Mouse (Mus musculus) E14TG2a.4 (cell line): Measurements from ENCODE around the gene Rmnd5b.

ENCODE experiments used
- H3K27me3 ChIP-seq: 2 replicates; pipeline ENCODE4 v1.6.1; 2014; ENCODE audit warnings: low read length, control low read depth; ENCODE audit not compliant: insufficient read depth
- H3K36me3 ChIP-seq: 2 replicates; pipeline ENCODE4 v1.6.1; 2014; ENCODE audit warnings: low read length, control low read depth; ENCODE audit not compliant: insufficient read depth
- H3K4me1 ChIP-seq: replicated peaks from 2 replicates; pipeline ENCODE4 v1.6.1; 2014; ENCODE audit warnings: low read depth, low read length, control low read depth
- H3K4me3 ChIP-seq: replicated peaks from 2 replicates; pipeline ENCODE4 v1.5.1; 2014; ENCODE audit warnings: mild to moderate bottlenecking, low read length
- H3K9me3 ChIP-seq: 2 replicates; pipeline ENCODE4 v1.6.1; 2014; ENCODE audit warnings: low read length, control low read depth
- CTCF ChIP-seq: conservative IDR thresholded peaks from 2 replicates; pipeline ENCODE4 v1.5.1; 2014; ENCODE audit warnings: low read length
- NANOG ChIP-seq: IDR thresholded peaks from 2 replicates; pipeline ENCODE4 v1.6.1; 2014; ENCODE audit warnings: borderline replicate concordance, low read length, mixed read lengths
- POU5F1 ChIP-seq: IDR thresholded peaks from 2 replicates; pipeline ENCODE4 v1.6.1; 2014; ENCODE audit warnings: low read length, borderline replicate concordance

Rmnd5b gene

DNA sequence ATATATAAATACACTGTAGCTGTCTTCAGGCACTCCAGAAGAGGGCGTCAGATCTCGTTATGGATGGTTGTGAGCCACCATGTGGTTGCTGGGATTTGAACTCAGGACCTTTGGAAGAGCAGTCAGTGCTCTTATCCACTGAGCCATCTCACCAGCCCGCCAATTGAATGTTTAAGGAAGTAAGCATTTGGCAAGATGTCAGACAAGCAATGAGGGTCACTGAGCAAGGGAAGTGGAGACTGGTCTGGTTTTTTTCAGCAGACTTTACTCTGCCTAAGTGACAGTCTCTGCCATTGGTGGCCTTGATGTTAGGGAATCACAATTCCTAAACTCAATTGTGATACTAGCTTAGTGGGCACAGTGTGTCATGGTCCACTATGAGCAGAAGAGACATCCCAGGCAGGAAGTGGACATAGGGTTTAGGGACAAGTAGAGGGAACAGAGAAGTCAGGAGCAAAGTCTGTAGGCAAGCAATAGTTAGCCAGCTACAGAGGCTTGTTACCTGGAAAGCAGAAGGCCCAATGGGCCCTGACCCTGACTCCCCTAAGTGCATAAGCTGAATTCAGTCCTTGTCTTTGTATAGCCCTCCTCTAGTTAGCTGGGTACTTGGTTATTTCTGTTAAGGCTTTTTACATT, 40.9 kb downstream of the Rmnd5b start:
- Histone ChIP-seq H3K9me3 (no peaks in the 10 kb centered on the region), H3K36me3 (peaks cover 100% of the 10 kb centered on the region), H3K27me3 (no peaks in the 10 kb centered on the region), H3K4me3 (no peak overlapping the region), H3K4me1 (peaks cover 68% of the 10 kb centered on the region)
- TF ChIP-seq CTCF: no peak
- TF ChIP-seq NANOG: no peak
- TF ChIP-seq POU5F1: no peak

DNA sequence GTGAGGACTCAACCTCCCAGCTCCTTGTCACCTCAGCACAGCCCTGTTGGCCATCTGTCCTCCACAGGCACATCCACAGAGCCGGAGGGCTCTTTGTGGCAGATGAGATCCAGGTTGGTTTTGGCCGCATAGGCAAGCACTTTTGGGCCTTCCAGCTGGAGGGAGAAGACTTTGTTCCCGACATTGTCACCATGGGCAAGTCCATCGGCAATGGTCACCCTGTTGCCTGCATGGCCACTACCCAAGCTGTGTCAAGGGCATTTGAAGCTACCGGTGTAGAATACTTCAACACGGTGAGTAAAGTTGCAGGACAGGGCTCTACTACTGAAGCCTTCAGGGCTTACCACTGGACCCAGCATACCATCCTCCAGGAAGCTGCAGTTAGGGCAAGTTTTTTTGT, 41.8 kb downstream of the Rmnd5b start:
- TF ChIP-seq POU5F1: no peak
- TF ChIP-seq NANOG: no peak
- TF ChIP-seq CTCF: no peak
- Histone ChIP-seq H3K4me1 (peaks cover 59% of the 10 kb centered on the region), H3K36me3 (peaks cover 100% of the 10 kb centered on the region), H3K27me3 (no peaks in the 10 kb centered on the region), H3K9me3 (no peaks in the 10 kb centered on the region), H3K4me3 (no peak overlapping the region)

DNA sequence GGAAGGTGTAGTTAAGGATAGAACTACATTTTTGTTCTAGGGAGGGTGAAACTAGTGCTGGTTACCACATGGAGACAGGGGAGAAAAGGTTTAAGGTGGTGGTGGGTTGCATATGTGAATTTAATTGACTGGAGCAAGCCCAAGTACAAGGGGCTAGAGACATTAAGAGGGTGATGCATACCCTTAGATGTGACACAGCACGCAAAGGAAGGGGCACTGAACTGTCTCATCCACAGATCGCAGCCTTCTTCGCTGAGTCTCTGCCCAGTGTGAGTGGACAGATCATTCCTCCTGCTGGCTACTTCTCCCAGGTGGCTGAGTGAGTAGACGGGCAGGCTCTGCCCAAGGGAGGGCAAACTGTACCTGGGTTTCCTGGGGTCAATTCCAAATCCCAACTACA, 42.3 kb downstream of the Rmnd5b start:
- Histone ChIP-seq H3K36me3 (peaks cover 100% of the 10 kb centered on the region), H3K27me3 (no peaks in the 10 kb centered on the region), H3K4me3 (no peak overlapping the region), H3K9me3 (no peaks in the 10 kb centered on the region), H3K4me1 (peaks cover 54% of the 10 kb centered on the region)
- TF ChIP-seq CTCF (no peak), NANOG (no peak), POU5F1 (no peak)

DNA sequence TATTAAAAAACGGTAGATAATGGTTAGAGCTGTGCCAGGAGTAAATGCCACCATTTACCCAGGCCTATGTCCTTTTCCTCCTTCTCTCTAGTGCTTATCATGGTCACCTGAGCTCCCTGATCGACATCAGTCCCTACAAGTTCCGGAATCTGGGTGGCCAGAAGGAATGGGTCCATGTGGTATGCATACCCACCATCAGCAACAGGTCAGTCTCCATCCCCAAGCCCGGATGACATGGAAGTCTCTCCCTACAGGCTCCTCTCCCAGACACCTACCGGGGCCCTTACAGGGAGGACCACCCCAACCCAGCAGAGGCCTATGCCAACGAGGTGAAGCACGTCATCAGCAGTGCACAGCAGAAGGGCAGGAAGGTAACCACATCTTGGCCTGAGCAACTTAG, 43.8 kb downstream of the Rmnd5b start:
- H3K4me1 ChIP-seq: peaks cover 53% of the 10 kb centered on the region
- no peak overlapping the region for H3K4me3 ChIP-seq
- H3K27me3 ChIP-seq: no peaks in the 10 kb centered on the region
- H3K9me3 ChIP-seq: no peaks in the 10 kb centered on the region
- H3K36me3 ChIP-seq: peaks cover 100% of the 10 kb centered on the region
- TF ChIP-seq NANOG (no peak), CTCF (no peak), POU5F1 (no peak)

DNA sequence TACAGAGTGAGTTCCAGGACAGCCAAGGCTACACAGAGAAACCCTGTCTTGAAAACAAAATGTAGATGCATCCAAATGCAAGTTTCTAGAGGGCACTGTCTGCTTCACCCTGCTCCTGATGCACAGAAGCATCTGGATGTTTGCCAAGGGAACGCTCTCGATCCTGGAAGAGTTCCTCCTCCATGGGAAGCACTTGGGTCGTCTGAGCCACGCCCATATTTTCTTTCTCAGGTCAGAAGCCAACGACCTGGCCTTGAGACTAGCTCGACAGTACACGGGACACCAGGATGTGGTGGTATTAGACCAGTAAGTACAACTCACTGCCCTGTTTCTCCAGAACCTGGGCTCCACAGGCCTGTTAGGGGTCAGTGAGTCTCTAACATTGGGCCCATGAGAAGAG, 44.5 kb downstream of the Rmnd5b start:
- Histone ChIP-seq H3K4me1 (peaks cover 54% of the 10 kb centered on the region), H3K4me3 (no peak overlapping the region), H3K36me3 (peaks cover 100% of the 10 kb centered on the region)

DNA sequence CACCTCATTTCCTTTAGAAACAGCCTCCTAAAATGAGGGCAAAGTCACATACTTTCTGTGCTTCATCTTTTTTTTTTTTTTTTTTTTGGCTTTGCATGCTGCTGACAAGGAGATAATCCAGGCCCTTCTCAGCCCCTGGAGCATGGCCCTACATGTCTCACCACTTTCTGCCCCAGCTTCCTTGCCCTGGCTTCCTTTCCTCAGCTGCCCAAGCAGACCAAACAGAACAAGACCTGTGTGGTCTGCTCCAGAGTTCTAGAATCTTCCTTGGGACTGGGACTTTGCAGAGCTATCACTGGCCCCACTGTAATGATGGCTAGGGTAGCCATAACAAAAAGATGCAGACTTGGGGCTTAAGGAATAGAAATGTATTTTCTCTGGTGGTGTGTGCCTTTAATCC, 45.7 kb downstream of the Rmnd5b start:
- Histone ChIP-seq H3K27me3 (no peaks in the 10 kb centered on the region), H3K9me3 (no peaks in the 10 kb centered on the region), H3K36me3 (peaks cover 94% of the 10 kb centered on the region), H3K4me1 (peaks cover 60% of the 10 kb centered on the region), H3K4me3 (no peak overlapping the region)
- TF ChIP-seq POU5F1 (no peak), CTCF (no peak), NANOG (no peak)

More for the DNA sequence above, 44.5 kb downstream of the Rmnd5b start:
- Histone ChIP-seq H3K27me3 (no peaks in the 10 kb centered on the region), H3K9me3 (no peaks in the 10 kb centered on the region)
- TF ChIP-seq NANOG: no peak
- TF ChIP-seq POU5F1: no peak
- TF ChIP-seq CTCF: no peak

DNA sequence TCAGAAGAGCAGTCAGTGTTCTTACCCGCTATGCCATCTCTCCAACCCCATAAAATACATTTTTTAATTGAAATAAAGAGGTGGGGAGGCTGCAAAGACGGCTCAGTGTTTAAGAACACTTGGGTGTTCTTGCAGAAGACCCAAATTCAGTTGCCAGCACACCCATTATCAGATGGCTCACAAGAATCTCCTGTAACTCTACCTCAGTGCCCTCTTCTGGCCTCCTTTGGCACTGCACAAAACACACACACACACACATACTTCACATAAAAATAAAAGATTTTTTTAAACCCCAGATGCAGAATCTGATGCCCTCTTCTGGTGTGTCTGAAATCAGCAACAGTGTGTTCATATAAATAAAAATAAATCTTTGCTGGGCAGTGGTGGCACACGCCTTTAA, 46.9 kb downstream of the Rmnd5b start:
- H3K4me1 ChIP-seq: peaks cover 62% of the 10 kb centered on the region
- H3K36me3 ChIP-seq: peaks cover 82% of the 10 kb centered on the region
- H3K4me3 ChIP-seq: no peak overlapping the region
- H3K9me3 ChIP-seq: no peaks in the 10 kb centered on the region
- peak; percentile 41 for TF ChIP-seq CTCF
- TF ChIP-seq NANOG: no peak
- no peak for TF ChIP-seq POU5F1
- no peaks in the 10 kb centered on the region for H3K27me3 ChIP-seq

DNA sequence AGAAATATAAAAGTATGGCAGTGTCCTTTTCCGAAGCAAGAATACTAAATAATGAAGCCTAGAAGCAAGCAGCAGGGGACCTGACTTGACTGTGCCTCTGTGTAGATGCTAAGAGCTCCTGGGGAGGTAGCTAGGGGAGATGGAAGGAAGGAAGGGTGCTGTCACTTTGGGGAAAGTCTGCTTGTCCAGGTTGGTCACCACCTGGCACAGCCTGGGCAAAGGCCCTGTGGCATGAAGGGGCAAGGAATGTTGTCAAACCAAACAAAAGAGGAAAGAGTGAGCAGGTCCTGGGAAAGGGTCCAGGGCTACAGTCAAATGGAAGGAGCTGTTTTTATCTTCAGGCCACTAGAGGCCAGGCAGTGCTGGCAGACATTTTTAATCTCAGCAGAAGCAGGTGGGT, 48.6 kb downstream of the Rmnd5b start:
- no peak for TF ChIP-seq CTCF
- no peak for TF ChIP-seq NANOG
- no peak for TF ChIP-seq POU5F1
- H3K36me3 ChIP-seq: peaks cover 65% of the 10 kb centered on the region
- H3K4me3 ChIP-seq: no peak overlapping the region
- H3K27me3 ChIP-seq: no peaks in the 10 kb centered on the region
- H3K9me3 ChIP-seq: no peaks in the 10 kb centered on the region
- H3K4me1 ChIP-seq: peaks cover 63% of the 10 kb centered on the region

DNA sequence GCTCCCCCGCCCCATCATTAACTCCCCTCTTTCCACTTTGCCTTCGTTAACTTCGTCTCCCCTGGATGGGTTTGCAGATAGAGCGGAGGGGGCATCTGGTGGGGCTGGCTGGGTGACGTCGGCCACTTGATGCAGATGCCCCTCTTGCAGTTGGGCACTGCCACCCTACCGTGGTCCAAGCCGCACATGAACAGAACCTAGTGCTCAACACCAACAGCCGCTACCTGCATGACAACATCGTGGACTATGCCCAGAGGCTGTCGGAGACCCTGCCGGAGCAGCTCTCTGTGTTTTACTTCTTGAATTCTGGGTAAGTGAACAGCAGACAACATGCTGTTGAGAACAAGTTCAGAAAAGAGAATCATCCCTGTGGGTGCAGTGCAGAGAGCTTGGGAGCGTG, 49.3 kb downstream of the Rmnd5b start:
- Histone ChIP-seq H3K27me3 (no peaks in the 10 kb centered on the region), H3K4me3 (no peak overlapping the region), H3K9me3 (no peaks in the 10 kb centered on the region), H3K36me3 (peaks cover 58% of the 10 kb centered on the region), H3K4me1 (peaks cover 56% of the 10 kb centered on the region)
- TF ChIP-seq POU5F1 (no peak), CTCF (no peak)
